Mouse (Mus musculus): Measurements from ENCODE around the gene Gm17660.

Gene Gm17660

DNA sequence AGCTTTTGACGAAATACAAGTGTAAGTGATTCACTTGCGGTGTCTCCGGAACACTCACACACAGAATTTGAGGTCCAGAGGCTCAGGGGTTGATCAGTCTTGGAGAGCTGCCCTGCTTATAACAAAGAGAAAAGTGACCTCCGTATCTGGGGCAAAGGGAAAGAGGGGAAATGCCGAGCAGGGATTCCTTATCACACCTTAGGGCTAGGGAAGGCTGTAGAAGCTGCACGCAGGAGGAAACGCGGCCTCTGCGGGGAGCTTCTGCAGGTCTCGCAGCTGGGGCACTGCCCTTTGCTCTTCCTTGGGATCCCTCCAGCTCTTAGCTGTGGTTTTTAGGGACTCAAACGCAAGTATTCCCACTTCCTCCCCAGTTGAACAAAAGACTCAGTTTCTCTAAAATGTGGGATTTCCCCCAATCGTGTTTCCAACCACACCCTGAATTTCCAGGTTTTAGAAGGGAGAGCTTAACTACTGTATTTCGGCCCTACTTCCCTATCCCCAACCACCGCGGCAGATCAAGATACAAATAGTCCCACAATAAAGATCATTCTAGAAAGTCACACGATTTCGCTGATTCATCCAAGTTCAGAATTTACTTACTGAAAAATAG, 52.1 kb downstream of the Gm17660 start:
- POLR2A ChIA-PET, result interaction anchor here (0.6 to 1.5 kb wide), 6 partner anchors 14 to 412 kb away, joined by 3 to 4 read pairs (median 3); no protein-coding TSS in a partner anchor
- CTCF ChIA-PET, result interaction anchor here (0.5 to 1.7 kb wide), 6 partner anchors 14 to 174 kb away, joined by 3 to 8 read pairs (median 4); no protein-coding TSS in a partner anchor

DNA sequence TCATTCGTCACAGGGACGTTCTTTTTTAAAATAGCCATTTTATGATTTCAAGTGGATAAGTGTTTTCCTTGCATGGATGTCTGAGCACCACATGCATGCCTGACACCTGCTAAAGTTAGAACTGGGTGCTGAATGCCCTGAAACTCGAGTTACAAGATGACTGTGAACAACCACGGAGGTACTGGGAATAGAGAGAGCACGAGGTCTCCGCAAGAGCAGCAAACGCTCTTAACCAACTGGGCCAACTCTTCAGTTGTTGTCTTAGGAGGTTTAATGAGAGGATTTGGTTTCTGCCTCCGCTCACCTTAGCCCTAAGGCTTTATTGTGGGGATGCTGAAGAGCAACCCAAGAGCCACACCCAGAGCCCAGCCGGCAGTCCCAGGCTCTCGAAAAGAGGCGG, 52.6 kb downstream of the Gm17660 start:
- CTCF ChIA-PET, result interaction anchor here in 3 of 4 experiments (0.9 to 1.7 kb wide), 5 partner anchors 15 to 50 kb away, joined by 3 to 7 read pairs (median 4); no protein-coding TSS in a partner anchor
- POLR2A ChIA-PET, result interaction anchor here in 3 of 4 experiments (0.9 to 1.5 kb wide), 5 partner anchors 12 to 23 kb away, joined by 3 to 4 read pairs (median 3); no protein-coding TSS in a partner anchor

DNA sequence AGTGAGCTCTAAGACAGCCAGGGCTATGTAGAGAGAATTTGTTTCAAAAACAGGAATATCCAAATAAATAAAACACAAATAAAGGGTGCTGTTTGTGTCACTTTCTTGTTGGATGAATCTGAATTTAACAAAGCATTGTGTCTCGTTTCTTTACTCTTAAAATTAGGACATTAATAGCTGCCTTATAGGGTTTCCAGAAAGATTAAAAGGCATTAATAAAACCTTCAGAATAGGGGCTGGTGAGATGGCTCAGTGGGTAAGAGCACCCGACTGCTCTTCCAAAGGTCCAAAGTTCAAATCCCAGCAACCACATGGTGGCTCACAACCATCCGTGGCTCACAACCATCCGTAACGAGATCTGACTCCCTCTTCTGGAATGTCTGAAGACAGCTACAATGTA, 53.2 kb downstream of the Gm17660 start:
- ChIA-PET CTCF (interaction anchor here in 3 of 4 experiments (0.7 to 1.7 kb wide), 3 partner anchors 15 to 29 kb away, joined by 3 to 7 read pairs (median 5); no protein-coding TSS in a partner anchor), POLR2A (interaction anchor here in 2 of 4 experiments (1.0 to 2.4 kb wide), 3 partner anchors 11 to 29 kb away, joined by 3 to 8 read pairs (median 3); no protein-coding TSS in a partner anchor)

DNA sequence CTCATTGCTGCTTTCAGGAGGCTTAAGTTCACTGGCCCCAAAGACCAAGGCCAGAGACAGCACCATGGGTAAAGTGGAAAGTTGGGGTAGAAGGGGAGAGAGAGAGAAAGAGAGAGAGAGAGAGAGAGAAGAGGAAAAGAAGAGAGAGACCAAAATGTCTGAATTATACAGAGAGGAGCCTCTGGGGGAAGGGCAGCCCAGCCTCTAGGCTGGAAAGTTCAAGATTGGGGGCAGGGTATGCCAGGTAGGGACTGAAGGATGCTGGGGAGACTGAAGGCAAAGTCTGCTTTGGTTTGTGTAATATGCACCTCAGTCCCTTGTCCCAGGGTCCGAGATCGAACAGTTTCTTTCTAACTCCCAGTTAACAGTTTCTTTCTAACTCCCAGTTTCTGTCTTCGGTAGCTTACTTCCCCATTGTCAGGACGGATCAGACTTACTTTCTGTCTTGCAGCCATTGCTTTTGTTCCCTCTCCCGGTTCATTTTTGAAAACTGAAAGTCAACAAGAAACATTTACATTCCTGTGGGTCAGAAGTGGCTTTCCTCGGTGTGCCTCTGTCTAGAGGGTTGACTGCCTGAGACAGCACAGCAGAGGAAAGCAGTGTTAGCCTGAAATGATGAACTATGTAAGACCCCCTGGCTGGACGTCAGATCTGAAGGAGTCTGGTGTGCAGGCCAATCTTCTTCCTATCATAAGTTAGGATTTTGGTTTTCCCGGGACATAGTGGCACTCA, 54.0 kb downstream of the Gm17660 start:
- CTCF ChIA-PET, result interaction anchor here in 2 of 4 experiments (0.6 to 1.9 kb wide), 6 partner anchors 12 to 244 kb away, joined by 3 to 8 read pairs (median 3); no protein-coding TSS in a partner anchor
- POLR2A ChIA-PET, result interaction anchor here in 3 of 4 experiments (0.6 to 2.9 kb wide), 12 partner anchors 8 to 28 kb away, joined by 3 to 11 read pairs (median 4); no protein-coding TSS in a partner anchor

DNA sequence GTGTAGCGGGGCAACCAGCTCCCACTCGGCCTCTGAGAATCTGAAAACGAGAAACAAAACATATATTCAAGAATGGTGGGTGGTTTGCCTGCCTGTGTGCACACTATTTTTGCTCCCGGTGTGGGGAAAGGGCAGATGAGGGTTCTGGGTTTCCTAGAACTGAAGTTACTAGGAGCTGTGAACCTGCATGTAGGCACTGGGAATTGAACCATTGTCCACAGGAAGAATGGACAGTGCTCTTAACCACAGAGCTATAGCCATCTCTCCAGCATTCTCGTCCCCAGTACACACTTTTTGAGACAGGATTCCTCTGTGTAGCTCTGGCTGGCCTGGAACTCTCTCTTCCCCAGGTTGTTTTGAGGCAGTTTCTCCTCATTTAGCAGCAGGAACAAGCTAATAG, 54.9 kb downstream of the Gm17660 start:
- ChIA-PET CTCF (interaction anchor here in 3 of 4 experiments (0.6 to 1.9 kb wide), 7 partner anchors 11 to 243 kb away, joined by 3 to 8 read pairs (median 3); no protein-coding TSS in a partner anchor), POLR2A (interaction anchor here (0.6 to 2.9 kb wide), 19 partner anchors 9 to 411 kb away, joined by 3 to 11 read pairs (median 4); no protein-coding TSS in a partner anchor)

DNA sequence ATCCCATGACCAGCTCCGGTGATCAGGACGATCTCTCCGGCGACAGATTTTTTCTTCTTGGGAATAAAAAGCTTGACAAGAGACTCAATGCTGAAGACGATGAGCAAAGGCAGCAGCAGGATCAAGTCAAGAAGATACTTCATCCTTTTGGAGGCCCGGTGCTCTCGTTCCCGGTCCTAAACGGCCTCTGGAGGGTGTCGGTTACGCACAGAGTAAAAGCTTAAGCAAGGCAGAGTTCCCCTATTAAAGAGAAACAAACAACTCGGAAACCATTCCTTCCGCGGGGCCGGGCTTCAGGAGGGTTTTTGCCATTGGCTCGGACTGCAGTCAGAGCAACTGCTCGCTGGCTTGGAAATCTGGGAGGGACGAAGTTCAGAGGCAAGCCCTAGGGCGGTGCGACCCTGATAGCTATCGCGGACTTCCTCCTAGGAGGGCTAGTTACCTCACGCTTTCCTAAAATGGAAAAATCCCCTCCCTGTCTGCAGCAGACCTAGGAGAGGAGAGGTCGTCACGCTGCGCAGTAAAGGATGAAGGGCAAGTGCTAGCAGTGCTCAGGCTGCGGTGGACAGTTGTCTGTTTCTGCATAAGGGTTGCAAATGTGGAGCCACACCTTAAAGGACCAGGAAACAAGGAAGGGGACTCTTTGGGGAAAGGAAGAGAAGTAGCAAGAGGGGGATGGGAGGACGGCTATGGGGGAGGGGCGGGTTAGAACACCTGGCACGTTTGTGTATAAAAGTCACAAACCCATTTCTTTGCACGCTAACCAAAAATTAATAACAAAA, 55.6 kb downstream of the Gm17660 start, which contains the start of gene Hsd17b11:
TSS of gene Hsd17b11 (minus strand) at position 323 of the 782 bp plus-strand sequence.
- ChIA-PET POLR2A (interaction anchor here (0.7 to 2.9 kb wide), 20 partner anchors 10 to 412 kb away, joined by 3 to 11 read pairs (median 4); no protein-coding TSS in a partner anchor), CTCF (interaction anchor here (0.6 to 1.9 kb wide), 12 partner anchors 10 to 116 kb away, joined by 3 to 8 read pairs (median 4); no protein-coding TSS in a partner anchor)

All from embryonic stem cell, embryonic (primary cell).